Mouse (Mus musculus) hindbrain, embryonic 16.5 days (tissue): ENCODE results near the gene Isg20l2. TPM values are rescaled to one million over a fixed set of nuclear protein-coding genes. Genes with fewer than 3 reads are reported as not detected.

Experiments used
- ATAC-seq: fragments of 200-750 bp; cut with Nextera tagmentation; 2 replicates; pipeline ENCODE4 v1.8.0; 2017; ENCODE audit warnings: moderate TSS enrichment, moderate library complexity
- H3K27ac ChIP-seq: fragments of 300-500 bp; sonication (generic); 2 replicates; pipeline ENCODE4 v1.5.1; 2014; ENCODE audit warnings: low read depth, mild to moderate bottlenecking, control low read depth, low read length, moderate library complexity
- H3K27me3 ChIP-seq: fragments of 300-500 bp; sonication (generic); replicated peaks from 2 replicates; pipeline ENCODE4 v1.6.1; 2014; ENCODE audit warnings: low read length; ENCODE audit not compliant: control insufficient read depth, insufficient read depth
- H3K36me3 ChIP-seq: fragments of 300-500 bp; sonication (generic); 2 replicates; pipeline ENCODE4 v1.6.1; 2014; ENCODE audit warnings: mild to moderate bottlenecking, low read length, moderate library complexity, mixed read lengths; ENCODE audit not compliant: control insufficient read depth, insufficient read depth
- H3K4me1 ChIP-seq: fragments of 300-500 bp; sonication (generic); 2 replicates; pipeline ENCODE4 v1.6.1; 2014; ENCODE audit warnings: low read depth, low read length; ENCODE audit not compliant: control insufficient read depth, insufficient read depth
- H3K4me2 ChIP-seq: fragments of 300-500 bp; sonication (generic); 2 replicates; pipeline ENCODE4 v1.6.1; 2014; ENCODE audit warnings: mild to moderate bottlenecking, low read length, control low read depth, moderate library complexity
- H3K4me3 ChIP-seq: fragments of 300-500 bp; sonication (generic); 2 replicates; pipeline ENCODE4 v1.5.1; 2014; ENCODE audit warnings: mild to moderate bottlenecking, low read length, control low read depth, moderate library complexity
- H3K9ac ChIP-seq: fragments of 300-500 bp; sonication (generic); 2 replicates; pipeline ENCODE4 v1.6.1; 2014; ENCODE audit warnings: low read depth, mild to moderate bottlenecking, control low read depth, low read length, moderate library complexity
- H3K9me3 ChIP-seq: fragments of 300-500 bp; sonication (generic); 2 replicates; pipeline ENCODE4 v1.6.1; 2014; ENCODE audit warnings: mild to moderate bottlenecking, low read length, moderate library complexity; ENCODE audit not compliant: control insufficient read depth
- whole genome bisulfite sequencing: fragments of 180-500 bp; shearing (Covaris S2); extraction: QIAGEN DNeasy Blood & Tissue Kit; methylation state at CpG from one replicate; pipeline ENCODE4 v1.1.7; 2014; 5-methylcytosine and 5-hydroxymethylcytosine counted together
- polyA plus RNA-seq: library from polyadenylated mRNA; unstranded; fragments of >200 nt; fragmentation: Nextera tagmentation; extraction: Ambion mirVana; gene quantifications from 2 replicates; pipeline ENCODE4 v1.2.1, GENCODE M21; 2015

Gene Isg20l2
- polyA plus RNA-seq, 1 experiment from 2014 or later = 22.7 TPM

GRCm38 (mm10) chr3:87949266-87949954 is 19.3 kb downstream of the Isg20l2 start:
- Histone ChIP-seq H3K36me3 (no peaks in the 10 kb centered on the region), H3K4me2 (peak overlapping the region; percentile 80), H3K27me3 (no peaks in the 10 kb centered on the region; the same call in none of the 2 replicates), H3K9me3 (no peaks in the 10 kb centered on the region), H3K9ac (peak overlapping the region; percentile 4), H3K4me3 (peak overlapping the region; percentile 1), H3K4me1 (peaks cover 39% of the 10 kb centered on the region), H3K27ac (no peak overlapping the region)
- no peak for ATAC-seq
- 17% methylated on average over 16 of the region's 16 CpGs for WGBS

GRCm38 (mm10) chr3:87949955-87950515 is 19.9 kb downstream of the Isg20l2 start:
- H3K9ac ChIP-seq = no peak overlapping the region; the same call in 1 of the 2 replicates
- no peak overlapping the region; the same call in 1 of the 2 replicates for H3K4me3 ChIP-seq
- ATAC-seq = no peak
- 13% methylated on average over 13 of the region's 13 CpGs for WGBS
- H3K4me2 ChIP-seq = peak overlapping the region; percentile 21
- peaks cover 37% of the 10 kb centered on the region for H3K4me1 ChIP-seq
- no peaks in the 10 kb centered on the region for H3K36me3 ChIP-seq
- H3K27ac ChIP-seq = no peak overlapping the region
- no peaks in the 10 kb centered on the region; the same call in none of the 2 replicates for H3K27me3 ChIP-seq
- no peaks in the 10 kb centered on the region for H3K9me3 ChIP-seq

GRCm38 (mm10) chr3:87951946-87952345 is 21.8 kb downstream of the Isg20l2 start:
- WGBS = 18% methylated on average over 12 of the region's 12 CpGs
- Histone ChIP-seq H3K36me3 (no peaks in the 10 kb centered on the region), H3K27me3 (no peaks in the 10 kb centered on the region; the same call in none of the 2 replicates), H3K9ac (no peak overlapping the region), H3K9me3 (no peaks in the 10 kb centered on the region), H3K4me1 (peaks cover 33% of the 10 kb centered on the region), H3K4me3 (peak overlapping the region; percentile 5; the same call in 1 of the 2 replicates), H3K4me2 (peak overlapping the region; percentile 38), H3K27ac (no peak overlapping the region)
- no peak for ATAC-seq

- Histone ChIP-seq H3K4me3 (peak overlapping the region; percentile 5; the same call in 1 of the 2 replicates), H3K36me3 (no peaks in the 10 kb centered on the region), H3K27me3 (no peaks in the 10 kb centered on the region; the same call in none of the 2 replicates), H3K4me1 (peaks cover 28% of the 10 kb centered on the region), H3K9me3 (no peaks in the 10 kb centered on the region), H3K27ac (no peak overlapping the region), H3K4me2 (peak overlapping the region; percentile 38), H3K9ac (no peak overlapping the region)
- 7% methylated on average over 5 of the region's 5 CpGs for WGBS
- ATAC-seq = peak; percentile 72
These were observed 22.3 kb downstream of the Isg20l2 start for GRCm38 (mm10) chr3:87952440-87952839.

GRCm38 (mm10) chr3:87958056-87958455 is 27.9 kb downstream of the Isg20l2 start:
- H3K36me3 ChIP-seq = no peaks in the 10 kb centered on the region
- no peak for ATAC-seq

GRCm38 (mm10) chr3:87958476-87958875 is 28.4 kb downstream of the Isg20l2 start:
- no peak for ATAC-seq
- no peaks in the 10 kb centered on the region for H3K36me3 ChIP-seq

More at GRCm38 (mm10) chr3:87958056-87958455, 27.9 kb downstream of the Isg20l2 start:
- Histone ChIP-seq H3K9ac (no peak overlapping the region), H3K4me2 (no peak overlapping the region), H3K27ac (no peak overlapping the region), H3K27me3 (no peaks in the 10 kb centered on the region), H3K4me1 (no peaks in the 10 kb centered on the region; the same call in 1 of the 2 replicates), H3K4me3 (no peak overlapping the region), H3K9me3 (no peaks in the 10 kb centered on the region)
- WGBS = 8% methylated on average over 1 of the region's 1 CpGs

GRCm38 (mm10) chr3:87958967-87959366 is 28.9 kb downstream of the Isg20l2 start:
- H3K36me3 ChIP-seq = no peaks in the 10 kb centered on the region
- H3K9me3 ChIP-seq = no peaks in the 10 kb centered on the region
- no peak overlapping the region for H3K4me2 ChIP-seq
- H3K4me1 ChIP-seq = no peaks in the 10 kb centered on the region; the same call in 1 of the 2 replicates
- H3K27ac ChIP-seq = no peak overlapping the region
- H3K4me3 ChIP-seq = no peak overlapping the region
- no peak for ATAC-seq
- H3K27me3 ChIP-seq = no peaks in the 10 kb centered on the region
- H3K9ac ChIP-seq = no peak overlapping the region
- 21% methylated on average over 1 of the region's 1 CpGs for WGBS

More at GRCm38 (mm10) chr3:87958476-87958875, 28.4 kb downstream of the Isg20l2 start:
- H3K27ac ChIP-seq = no peak overlapping the region
- no peaks in the 10 kb centered on the region; the same call in 1 of the 2 replicates for H3K4me1 ChIP-seq
- no peak overlapping the region for H3K9ac ChIP-seq
- no peaks in the 10 kb centered on the region for H3K27me3 ChIP-seq
- H3K4me3 ChIP-seq = no peak overlapping the region
- WGBS = 23% methylated on average over 3 of the region's 4 CpGs
- no peaks in the 10 kb centered on the region for H3K9me3 ChIP-seq
- H3K4me2 ChIP-seq = no peak overlapping the region

- H3K4me2 ChIP-seq = no peak overlapping the region
- no peaks in the 10 kb centered on the region; the same call in 1 of the 2 replicates for H3K4me1 ChIP-seq
- H3K27me3 ChIP-seq = no peaks in the 10 kb centered on the region
- H3K9ac ChIP-seq = no peak overlapping the region
- no peak overlapping the region for H3K27ac ChIP-seq
- H3K9me3 ChIP-seq = no peaks in the 10 kb centered on the region
- WGBS = 43% methylated on average over 7 of the region's 7 CpGs
- ATAC-seq = no peak
- no peak overlapping the region for H3K4me3 ChIP-seq
- no peaks in the 10 kb centered on the region for H3K36me3 ChIP-seq
These were observed 29.3 kb downstream of the Isg20l2 start for GRCm38 (mm10) chr3:87959371-87959770.

GRCm38 (mm10) chr3:87960191-87960585 is 30.1 kb downstream of the Isg20l2 start:
- H3K27me3 ChIP-seq = no peaks in the 10 kb centered on the region
- H3K4me3 ChIP-seq = peak overlapping the region; percentile 51
- peak overlapping the region; percentile 70; the same call in 1 of the 2 replicates for H3K27ac ChIP-seq
- 3% methylated on average over 10 of the region's 10 CpGs for WGBS
- H3K36me3 ChIP-seq = no peaks in the 10 kb centered on the region
- peak overlapping the region; percentile 51 for H3K9ac ChIP-seq
- no peak for ATAC-seq
- peak overlapping the region; percentile 63 for H3K4me2 ChIP-seq
- H3K4me1 ChIP-seq = no peaks in the 10 kb centered on the region; the same call in 1 of the 2 replicates
- no peaks in the 10 kb centered on the region for H3K9me3 ChIP-seq
